Mouse (Mus musculus) heart, embryonic 16.5 days (tissue): ENCODE data around the gene Olfr1291-ps1. TPM values are rescaled to one million over a fixed set of nuclear protein-coding genes. Genes with fewer than 3 reads are reported as not detected.

ENCODE experiments used
- ATAC-seq: fragments of 200-750 bp; cut with Nextera tagmentation; replicated peaks from 2 replicates; pipeline ENCODE4 v1.8.0; 2017; ENCODE audit warnings: moderate number of reproducible peaks; ENCODE audit not compliant: insufficient read depth, low FRiP score; ENCODE audit errors: extremely low read depth
- H3K27ac ChIP-seq: fragments of 300-500 bp; sonication (generic); 2 replicates; pipeline ENCODE4 v1.5.1; 2014; ENCODE audit warnings: mild to moderate bottlenecking, low read length, control low read depth, moderate library complexity
- H3K27me3 ChIP-seq: fragments of 300-500 bp; sonication (generic); 2 replicates; pipeline ENCODE4 v1.6.1; 2014; ENCODE audit warnings: low read length, mixed read lengths; ENCODE audit not compliant: control insufficient read depth, insufficient read depth
- H3K36me3 ChIP-seq: fragments of 300-500 bp; sonication (generic); 2 replicates; pipeline ENCODE4 v1.6.1; 2014; ENCODE audit not compliant: control insufficient read depth, insufficient read depth
- H3K4me1 ChIP-seq: fragments of 300-500 bp; sonication (generic); 2 replicates; pipeline ENCODE4 v1.6.1; 2014; ENCODE audit warnings: low read length, mixed read lengths; ENCODE audit not compliant: control insufficient read depth, insufficient read depth
- H3K4me2 ChIP-seq: fragments of 300-500 bp; sonication (generic); 2 replicates; pipeline ENCODE4 v1.6.1; 2014; ENCODE audit warnings: low read depth, mild to moderate bottlenecking, control low read depth, low read length
- H3K4me3 ChIP-seq: fragments of 300-500 bp; sonication (generic); 2 replicates; pipeline ENCODE4 v1.5.1; 2014; ENCODE audit warnings: mild to moderate bottlenecking, control low read depth, low read length
- H3K9ac ChIP-seq: fragments of 300-500 bp; sonication (generic); 2 replicates; pipeline ENCODE4 v1.6.1; 2014; ENCODE audit warnings: low read length, control low read depth
- H3K9me3 ChIP-seq: fragments of 300-500 bp; sonication (generic); replicated peaks from 2 replicates; pipeline ENCODE4 v1.6.1; 2016; ENCODE audit warnings: low read length; ENCODE audit not compliant: control insufficient read depth
- WGBS: fragments of 180-500 bp; shearing (Covaris S2); extraction: QIAGEN DNeasy Blood & Tissue Kit; methylation state at CpG from one replicate; pipeline ENCODE4 v1.1.7; 2014; 5-methylcytosine and 5-hydroxymethylcytosine counted together
- polyA plus RNA-seq: library from polyadenylated mRNA; unstranded; fragments of >200 nt; fragmentation: Nextera tagmentation; extraction: Ambion mirVana; gene quantifications from 2 replicates; pipeline ENCODE4 v1.2.1, GENCODE M21; 2015

The Olfr1291-ps1 gene
- polyA plus RNA-seq: not detected in 2 replicates

DNA sequence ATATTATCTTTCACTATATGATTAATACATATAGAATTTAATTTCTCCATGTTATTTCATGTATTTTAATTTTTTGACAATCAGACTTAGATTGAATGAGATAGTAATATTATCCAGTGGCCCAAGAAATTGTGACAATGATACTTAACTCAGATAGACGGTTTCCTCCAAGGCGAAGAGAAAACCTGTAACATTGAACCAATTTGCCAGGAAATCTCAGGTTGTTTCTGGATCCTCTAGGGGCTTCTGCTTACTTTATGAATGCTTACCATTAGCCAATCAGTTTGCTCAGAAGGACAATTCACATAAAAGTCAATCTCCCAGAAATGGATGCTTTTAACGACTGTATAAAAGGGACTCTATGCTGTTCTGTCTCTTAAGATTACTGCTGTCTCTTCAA, at the start of gene Olfr1291-ps1:
TSS of gene Olfr1291-ps1 (plus strand) at position 301 of the 400 bp plus-strand sequence.
- Histone ChIP-seq H3K9ac (no peak within 1 kb of the TSS), H3K4me3 (no peak within 1 kb of the TSS), H3K4me2 (no peak within 1 kb of the TSS), H3K9me3 (no peaks in the 10 kb centered on the region; the same call in 1 of the 2 replicates), H3K36me3 (no peaks in the 10 kb centered on the region), H3K27ac (no peak within 1 kb of the TSS), H3K4me1 (no peaks in the 10 kb centered on the region), H3K27me3 (no peaks in the 10 kb centered on the region)
- WGBS: 87% methylated on average over 3 of the region's 3 CpGs
- no peak for ATAC-seq

DNA sequence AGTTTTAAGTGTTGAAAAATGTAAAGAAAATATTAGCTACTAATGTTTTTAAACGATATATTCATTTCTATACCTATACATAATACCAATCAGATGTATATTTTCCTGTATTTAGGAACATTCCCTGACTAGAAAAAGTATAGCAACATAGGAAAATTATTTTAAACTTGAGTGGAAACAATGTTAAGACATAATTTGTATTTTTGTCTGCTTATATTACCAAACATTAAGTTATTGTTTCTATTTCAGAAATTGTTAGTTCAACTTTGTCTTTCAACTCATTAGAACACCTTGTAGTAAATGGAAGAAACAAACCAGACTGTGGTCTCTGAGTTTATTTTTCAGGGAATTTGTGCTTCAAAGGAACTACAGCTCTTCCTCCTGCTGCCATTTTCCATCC, 48.1 kb upstream of the Olfr1291-ps1 start, which contains the start of gene Olfr1287:
TSS of gene Olfr1287 (plus strand) at position 301 of the 400 bp plus-strand sequence.
- Histone ChIP-seq H3K9ac (no peak within 1 kb of the TSS), H3K4me3 (no peak within 1 kb of the TSS), H3K9me3 (no peaks in the 10 kb centered on the region), H3K27ac (no peak within 1 kb of the TSS), H3K36me3 (no peaks in the 10 kb centered on the region), H3K4me1 (no peaks in the 10 kb centered on the region), H3K27me3 (no peaks in the 10 kb centered on the region), H3K4me2 (no peak within 1 kb of the TSS)
- no peak for ATAC-seq
- 44% methylated on average over 1 of the region's 1 CpGs for WGBS

DNA sequence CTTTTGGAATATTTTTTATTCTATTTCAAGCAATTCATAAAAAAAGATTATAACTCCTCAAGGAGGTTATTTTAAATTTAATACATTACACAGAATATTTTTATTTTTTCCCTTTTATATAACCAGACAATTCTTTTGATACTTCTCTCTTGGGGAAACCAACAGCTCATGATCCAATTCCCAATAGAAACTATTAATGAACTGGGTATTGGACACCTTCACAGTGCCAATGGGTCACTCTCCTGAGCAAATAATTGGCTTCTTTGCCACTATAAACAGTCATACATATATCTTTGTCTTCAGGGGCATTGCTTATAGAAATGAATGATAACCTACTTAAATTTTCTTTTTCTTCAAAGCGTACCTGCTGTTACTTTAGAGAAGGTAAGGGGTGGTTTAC, 23.2 kb upstream of the Olfr1291-ps1 start, which contains the start of gene Olfr1288:
TSS of gene Olfr1288 (plus strand) at position 301 of the 400 bp plus-strand sequence.
- Histone ChIP-seq H3K4me3 (no peak within 1 kb of the TSS), H3K9ac (no peak within 1 kb of the TSS), H3K4me1 (no peaks in the 10 kb centered on the region), H3K27me3 (no peaks in the 10 kb centered on the region), H3K9me3 (no peaks in the 10 kb centered on the region), H3K27ac (no peak within 1 kb of the TSS), H3K36me3 (no peaks in the 10 kb centered on the region), H3K4me2 (no peak within 1 kb of the TSS)
- no peak for ATAC-seq
- WGBS: 92% methylated on average over 1 of the region's 1 CpGs

GRCm38 (mm10) chr2:111480519-111480918, 16.5 kb upstream of the Olfr1291-ps1 start, which contains the start of gene Olfr1289:
Gene Olfr1289, plus strand, starts transcription at chr2:111480819.
- H3K9ac ChIP-seq: no peak within 1 kb of the TSS
- 76% methylated on average over 1 of the region's 1 CpGs for WGBS
- no peaks in the 10 kb centered on the region for H3K36me3 ChIP-seq
- no peak within 1 kb of the TSS for H3K4me3 ChIP-seq
- H3K4me1 ChIP-seq: no peaks in the 10 kb centered on the region
- no peak within 1 kb of the TSS for H3K4me2 ChIP-seq
- no peak within 1 kb of the TSS for H3K27ac ChIP-seq
- ATAC-seq: no peak
- H3K27me3 ChIP-seq: no peaks in the 10 kb centered on the region
- no peaks in the 10 kb centered on the region for H3K9me3 ChIP-seq

DNA sequence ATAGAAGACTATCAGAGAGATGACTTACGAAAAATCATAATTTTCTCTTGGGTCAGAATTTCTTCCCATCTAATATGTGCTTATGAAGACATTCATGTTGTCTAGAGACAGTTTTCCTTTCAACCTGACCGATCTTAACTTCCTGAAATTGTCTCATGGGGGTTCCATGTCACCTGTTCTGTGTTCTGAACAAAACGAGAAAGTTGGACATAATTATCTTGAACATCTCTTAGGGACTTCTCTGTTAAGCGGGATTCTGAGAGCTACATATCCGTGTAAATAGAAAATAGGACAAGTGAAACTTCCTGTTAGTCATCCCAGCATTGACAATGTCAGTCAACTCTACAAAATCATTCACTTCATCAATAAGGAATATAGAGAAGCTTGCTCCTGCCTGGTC, 3.3 kb upstream of the Olfr1291-ps1 start, which contains the start of gene Olfr1290:
TSS of gene Olfr1290 (minus strand) at position 101 of the 400 bp plus-strand sequence.
- no peaks in the 10 kb centered on the region for H3K36me3 ChIP-seq
- no peak within 1 kb of the TSS for H3K27ac ChIP-seq
- no peaks in the 10 kb centered on the region for H3K4me1 ChIP-seq
- no peak for ATAC-seq
- H3K4me3 ChIP-seq: no peak within 1 kb of the TSS
- no peak within 1 kb of the TSS for H3K9ac ChIP-seq
- H3K9me3 ChIP-seq: no peaks in the 10 kb centered on the region; the same call in 1 of the 2 replicates
- 70% methylated on average over 5 of the region's 5 CpGs for WGBS
- no peaks in the 10 kb centered on the region for H3K27me3 ChIP-seq
- H3K4me2 ChIP-seq: no peak within 1 kb of the TSS

GRCm38 (mm10) chr2:111517451-111517850, 20.5 kb downstream of the Olfr1291-ps1 start:
- H3K9ac ChIP-seq: no peak overlapping the region
- 84% methylated on average over 10 of the region's 10 CpGs for WGBS
- no peaks in the 10 kb centered on the region for H3K36me3 ChIP-seq
- no peak for ATAC-seq
- H3K4me2 ChIP-seq: no peak overlapping the region
- H3K27me3 ChIP-seq: no peaks in the 10 kb centered on the region
- H3K4me1 ChIP-seq: no peaks in the 10 kb centered on the region
- H3K27ac ChIP-seq: no peak overlapping the region
- no peak overlapping the region for H3K4me3 ChIP-seq
- peaks cover 9% of the 10 kb centered on the region for H3K9me3 ChIP-seq

GRCm38 (mm10) chr2:111524903-111525302, 27.9 kb downstream of the Olfr1291-ps1 start, which contains the start of gene Olfr1293-ps:
Gene Olfr1293-ps, plus strand, starts transcription at chr2:111525203.
- WGBS: 73% methylated on average over 1 of the region's 1 CpGs
- no peaks in the 10 kb centered on the region for H3K4me1 ChIP-seq
- H3K4me2 ChIP-seq: no peak within 1 kb of the TSS
- no peaks in the 10 kb centered on the region for H3K27me3 ChIP-seq
- no peak within 1 kb of the TSS for H3K27ac ChIP-seq
- H3K9ac ChIP-seq: no peak within 1 kb of the TSS
- H3K4me3 ChIP-seq: no peak within 1 kb of the TSS
- no peaks in the 10 kb centered on the region for H3K36me3 ChIP-seq
- H3K9me3 ChIP-seq: peaks cover 5% of the 10 kb centered on the region; the same call in 1 of the 2 replicates
- no peak for ATAC-seq

DNA sequence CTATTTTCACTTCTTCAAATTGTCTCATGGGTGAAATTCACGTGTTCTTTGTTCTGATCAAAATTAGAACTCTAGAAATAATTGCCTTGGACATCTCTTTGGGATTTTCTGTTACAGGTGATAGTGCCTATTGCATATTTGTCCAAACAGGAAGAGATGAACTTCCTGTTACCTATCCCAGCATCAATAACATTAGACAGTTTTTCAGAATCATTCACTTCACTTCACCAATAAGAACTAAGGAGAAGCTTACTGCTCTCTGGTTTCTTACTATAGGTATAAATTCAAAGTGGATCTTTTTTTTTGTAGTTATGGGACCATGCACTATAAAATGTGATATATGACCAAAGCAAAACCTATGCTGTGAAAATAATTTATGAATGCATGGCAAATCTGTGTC, 43.2 kb downstream of the Olfr1291-ps1 start, which contains the start of gene Olfr1294:
TSS of gene Olfr1294 (minus strand) at position 101 of the 400 bp plus-strand sequence.
- 43% methylated on average over 1 of the region's 1 CpGs for WGBS

More for the DNA sequence above, 43.2 kb downstream of the Olfr1291-ps1 start, which contains the start of gene Olfr1294:
- no peak within 1 kb of the TSS for H3K9ac ChIP-seq
- no peaks in the 10 kb centered on the region for H3K36me3 ChIP-seq
- H3K4me3 ChIP-seq: no peak within 1 kb of the TSS
- H3K4me2 ChIP-seq: no peak within 1 kb of the TSS
- H3K27me3 ChIP-seq: no peaks in the 10 kb centered on the region
- no peaks in the 10 kb centered on the region for H3K4me1 ChIP-seq
- no peaks in the 10 kb centered on the region for H3K9me3 ChIP-seq
- no peak for ATAC-seq
- H3K27ac ChIP-seq: no peak within 1 kb of the TSS
